Mouse (Mus musculus) inflammation-experienced regulatory T-cells, adult 6 months (primary cell): ENCODE data around the gene Ubac2. TPM values are rescaled to one million over a fixed set of nuclear protein-coding genes. Genes with fewer than 3 reads are reported as not detected.
A peak's percentile ranks its signal among the peaks of the same experiment; 100 is the strongest.

Experiments used
- ATAC-seq: one replicate; pipeline ENCODE4 v1.8.0; 2017
- polyA plus RNA-seq, 3 experiments: library from polyadenylated mRNA; unstranded; fragments of 100-300 nt; shearing (Covaris generic); gene quantifications; one replicate each; pipeline ENCODE4 v1.2.1; 2017

The Ubac2 gene
- polyA plus RNA-seq, 3 experiments from 2014 or later = 47.9 to 88.3 (median 78.9) TPM

DNA sequence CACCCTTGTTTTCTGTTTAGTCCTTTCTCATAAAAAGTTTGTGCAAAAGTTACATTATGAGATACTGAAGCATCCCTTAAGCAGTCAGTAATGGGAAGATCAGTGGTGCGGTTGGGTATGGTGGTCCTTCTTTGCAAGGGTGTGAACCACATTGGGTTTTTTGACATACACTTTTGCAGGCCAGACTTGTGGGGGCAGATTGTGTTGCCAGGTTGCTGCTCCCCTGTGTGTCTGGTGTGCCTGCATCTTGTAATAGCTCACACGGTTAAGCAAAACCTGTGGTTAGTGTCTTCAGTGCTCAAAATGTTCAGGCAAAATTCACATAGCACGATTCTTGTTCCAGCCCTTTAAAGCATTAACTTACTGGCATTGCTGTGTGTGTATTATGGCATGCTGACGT is 16.9 kb downstream of the Ubac2 start:
- no peak for ATAC-seq

DNA sequence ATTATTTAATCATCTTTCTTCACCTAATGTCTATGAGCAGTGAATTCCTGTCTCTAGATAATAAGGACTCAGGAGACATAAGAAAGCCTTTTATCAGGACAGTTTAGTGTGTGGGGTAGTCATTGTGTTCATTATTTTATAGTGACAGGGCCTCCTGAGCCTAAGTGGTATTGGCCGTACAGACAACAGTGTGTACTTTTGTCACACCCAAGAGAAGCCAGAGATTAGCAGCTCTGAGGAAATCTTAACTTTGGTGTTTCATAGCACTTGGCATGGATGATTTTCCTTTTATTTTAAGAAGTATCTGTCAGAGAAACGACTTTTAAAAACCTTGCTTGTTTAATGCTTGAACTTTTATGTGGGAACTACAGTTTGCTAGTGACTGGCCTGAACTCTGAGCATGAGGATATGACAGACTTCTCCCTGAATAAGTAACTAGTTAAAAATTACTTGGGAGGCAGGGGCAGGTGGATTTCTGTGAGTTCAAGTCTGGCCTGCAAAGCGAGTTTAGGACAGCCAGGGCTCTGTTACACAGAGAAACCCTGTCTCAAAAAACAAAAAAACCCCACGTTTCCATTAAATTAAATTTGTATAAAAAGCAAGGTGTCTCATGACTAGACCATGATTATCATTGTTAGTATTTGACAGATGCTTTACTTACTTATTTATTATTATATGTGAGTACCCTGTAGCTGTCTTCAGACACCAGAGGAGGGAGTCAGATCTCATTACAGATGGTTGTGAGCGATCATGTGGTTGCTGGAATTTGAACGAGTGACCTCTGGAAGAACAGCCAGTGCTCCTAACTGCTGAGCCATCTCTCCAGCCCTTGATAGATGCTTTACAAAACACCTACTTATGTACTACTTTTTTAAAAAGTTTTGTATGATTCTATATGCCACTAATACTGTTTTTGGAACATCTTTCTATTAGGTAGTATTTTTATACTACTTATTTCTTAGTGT is 18.0 kb downstream of the Ubac2 start:
- ATAC-seq = no peak

DNA sequence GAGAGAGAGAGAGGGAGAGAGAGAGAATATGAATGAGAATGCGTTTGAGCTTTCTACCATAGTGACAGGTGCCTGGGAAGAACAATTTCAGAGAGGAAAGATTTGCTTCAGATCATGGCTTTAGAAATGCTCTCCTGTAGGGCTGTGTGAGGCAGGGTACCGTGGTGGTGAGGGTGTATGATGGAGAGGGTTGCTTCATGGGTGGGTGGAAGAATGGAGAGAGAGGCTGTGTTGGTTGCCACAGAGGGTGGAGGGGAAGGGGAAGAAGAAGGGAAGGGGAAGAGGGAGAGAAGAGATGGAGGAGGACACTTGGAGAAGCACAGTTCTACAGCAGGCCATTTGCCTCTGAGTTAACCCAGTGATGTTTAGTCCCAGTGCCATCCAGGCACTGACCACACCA is 19.4 kb downstream of the Ubac2 start:
- no peak for ATAC-seq

DNA sequence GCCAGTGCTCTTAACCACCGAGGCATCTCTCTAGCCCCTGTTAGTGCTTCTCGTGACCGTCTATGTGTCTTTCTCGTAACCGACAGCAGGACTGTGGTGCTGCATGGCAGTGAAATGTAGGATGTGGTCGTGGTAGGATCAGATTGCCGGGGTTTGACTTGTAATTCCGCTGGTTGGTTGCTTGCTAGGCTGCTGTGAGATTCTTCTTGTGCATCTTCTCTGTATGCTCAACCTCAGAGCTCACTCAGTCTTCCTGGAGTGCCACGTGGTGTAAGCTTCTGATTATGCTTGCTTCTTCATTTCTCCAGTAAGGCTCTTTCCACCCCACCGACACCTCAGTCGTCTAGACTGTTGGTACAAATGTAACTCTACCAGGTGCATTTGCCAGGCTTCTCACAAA is 20.1 kb downstream of the Ubac2 start:
- ATAC-seq = peak; percentile 84

DNA sequence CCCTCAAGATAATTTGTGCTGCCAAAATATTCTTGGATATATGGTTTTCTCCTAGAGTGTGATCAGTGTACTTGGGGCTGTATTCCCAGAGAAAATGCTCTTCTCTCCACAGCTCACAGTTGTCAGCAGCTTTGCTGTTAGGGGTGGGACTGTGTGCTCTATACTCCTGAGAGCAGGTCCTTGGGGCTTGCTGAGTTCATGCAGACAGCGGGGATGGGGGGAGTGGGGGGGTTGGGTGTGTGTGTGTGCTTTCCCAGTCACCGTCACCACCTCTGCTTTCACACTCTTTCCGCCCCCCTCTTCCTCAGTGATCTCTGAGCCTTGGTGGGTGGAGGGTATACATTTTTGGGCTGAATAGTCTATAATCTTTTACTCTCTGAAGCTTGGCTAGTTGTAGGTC is 20.7 kb downstream of the Ubac2 start:
- peak; percentile 32 for ATAC-seq

DNA sequence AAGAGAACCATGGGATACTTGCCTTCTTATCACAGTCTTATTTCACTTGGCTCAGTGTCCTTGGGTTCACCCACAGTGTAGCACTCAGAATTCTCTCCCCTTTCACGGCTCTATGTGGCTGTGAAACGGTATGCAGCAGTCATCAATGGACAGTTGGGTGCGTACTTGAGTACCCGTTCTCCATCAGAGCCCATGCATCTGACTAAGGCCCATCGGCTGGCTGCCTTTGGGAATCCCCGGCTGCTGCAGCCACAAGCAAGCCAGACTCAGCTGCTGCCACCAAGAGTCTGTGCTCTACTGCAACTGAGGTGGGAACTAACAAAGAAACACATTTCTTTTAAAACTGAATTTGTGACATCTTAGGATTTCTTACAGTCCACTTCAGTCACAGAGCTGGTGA is 23.1 kb downstream of the Ubac2 start:
- ATAC-seq = no peak

DNA sequence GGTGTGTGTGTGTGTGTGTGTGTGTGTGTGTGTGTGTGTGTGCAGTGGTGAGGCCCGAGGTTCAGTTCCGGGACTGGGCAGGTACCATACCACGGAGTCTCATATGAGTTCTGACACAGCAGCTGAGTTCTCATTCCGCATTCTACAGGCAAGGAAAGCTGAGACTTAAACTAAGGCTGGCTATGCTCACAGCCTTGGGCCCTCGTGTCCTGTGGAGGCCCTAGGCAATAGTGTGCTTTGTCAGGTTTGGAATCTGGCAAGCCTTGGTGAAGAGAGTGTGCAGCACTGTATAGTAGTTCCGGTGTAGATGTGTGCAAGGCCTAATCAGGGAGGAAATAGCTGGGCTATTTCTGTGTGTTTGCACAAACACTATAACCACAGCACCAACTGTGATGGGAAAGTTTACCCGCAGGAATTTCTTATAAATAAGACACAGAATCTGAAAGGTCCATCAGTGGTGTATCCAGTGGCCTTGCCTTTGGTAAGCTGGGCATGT is 25.0 kb downstream of the Ubac2 start:
- peak; percentile 22 for ATAC-seq

DNA sequence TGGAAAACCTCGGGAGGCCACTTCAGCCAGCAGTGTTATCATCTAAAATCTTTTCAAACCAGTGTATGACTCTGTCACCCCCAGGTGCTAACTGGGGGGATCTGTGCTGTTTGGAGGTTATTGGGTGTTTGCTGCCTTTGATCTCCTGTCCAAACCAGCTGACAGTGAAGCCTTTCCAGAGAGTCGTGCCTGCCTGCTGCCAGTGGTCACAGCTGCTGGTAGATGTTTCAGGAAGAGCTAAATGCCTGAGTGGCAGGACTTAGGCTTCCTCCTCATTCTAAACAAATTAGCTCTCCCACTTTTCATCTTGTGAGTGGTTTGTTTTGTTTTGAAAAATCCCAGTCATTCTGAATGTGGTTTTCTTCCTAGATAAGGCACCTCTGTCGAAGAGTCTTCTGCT is 26.3 kb downstream of the Ubac2 start:
- no peak for ATAC-seq

DNA sequence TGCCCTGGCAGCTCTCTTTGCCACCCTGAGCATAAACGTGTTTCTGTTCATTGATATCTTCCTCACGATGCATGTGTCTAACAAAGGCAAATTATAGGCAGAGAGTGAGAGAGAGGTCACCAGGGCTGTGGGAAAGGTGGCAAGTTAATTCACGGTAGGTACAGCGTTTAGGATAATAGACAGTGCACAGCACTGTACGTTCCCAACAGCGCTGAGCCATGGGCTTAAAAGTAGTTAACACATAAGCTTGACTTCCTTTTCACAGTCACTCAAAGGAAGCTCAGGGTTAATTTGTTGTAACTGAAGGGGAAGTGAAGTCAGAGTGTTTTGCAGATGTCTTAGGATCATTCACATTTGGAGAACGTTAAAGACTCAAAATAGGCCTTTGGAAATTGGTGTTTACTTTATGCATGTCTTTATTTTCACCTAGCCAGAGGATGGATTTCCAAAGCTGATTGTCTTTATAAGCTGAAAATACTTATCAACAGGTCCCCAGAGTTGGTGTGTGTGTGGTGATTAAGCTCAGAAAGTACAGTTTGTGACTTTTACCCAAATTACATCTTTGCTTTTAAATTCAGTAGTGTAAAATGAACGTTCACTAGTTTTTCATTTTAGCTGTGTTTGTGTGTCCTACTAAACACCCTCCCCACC is 28.0 kb downstream of the Ubac2 start:
- ATAC-seq = peak; percentile 61

DNA sequence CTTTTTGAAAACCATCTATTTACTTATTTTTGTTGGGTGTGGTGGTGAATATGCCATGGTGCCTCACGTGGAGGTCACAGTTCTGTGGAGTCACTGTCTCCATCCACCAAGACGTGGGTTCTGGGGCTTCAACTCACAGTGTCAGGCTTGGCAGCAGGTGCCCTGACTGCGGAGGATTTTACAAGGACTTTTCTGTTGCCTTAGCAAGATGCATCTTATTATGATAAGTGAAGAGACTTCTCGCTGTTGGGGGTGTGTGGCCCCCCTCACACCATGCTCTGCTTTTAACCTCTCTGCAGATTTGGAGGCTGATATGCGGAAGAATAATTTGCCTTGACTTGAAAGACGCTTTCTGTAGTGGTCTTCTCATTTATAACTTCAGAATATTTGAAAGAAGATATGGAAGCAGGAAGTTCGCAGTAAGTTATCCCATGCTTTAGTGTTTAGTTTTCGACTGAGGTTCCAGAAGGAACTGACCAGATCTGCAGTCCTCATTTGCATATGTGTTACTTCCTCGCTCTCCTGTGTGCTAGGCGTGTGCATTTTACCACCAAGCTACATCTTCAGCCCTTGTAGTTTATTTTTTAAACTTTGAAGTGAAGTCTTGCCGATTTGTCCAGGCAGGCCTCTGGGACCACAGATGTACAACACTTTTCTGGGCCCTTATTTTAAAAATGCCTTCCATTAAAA is 28.7 kb downstream of the Ubac2 start:
- no peak for ATAC-seq

DNA sequence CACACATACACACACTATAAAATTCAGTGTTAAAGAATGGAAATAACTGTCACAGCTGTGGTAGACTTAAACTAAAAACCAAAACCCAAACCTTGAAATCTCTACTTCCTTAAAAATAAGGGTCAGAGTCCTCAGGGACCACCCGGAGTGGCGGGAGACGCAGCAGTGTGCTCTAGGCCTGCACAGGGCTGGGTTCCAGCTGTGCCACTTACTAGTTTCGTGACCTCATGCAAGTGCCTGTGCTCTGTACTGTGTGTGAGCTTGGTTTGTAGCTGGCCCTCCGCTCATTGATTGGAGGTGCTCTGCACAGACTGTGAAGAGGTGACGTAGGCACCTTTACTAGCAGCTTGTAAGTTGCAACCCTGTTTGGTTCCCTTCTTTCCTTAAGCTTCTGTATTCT is 31.4 kb downstream of the Ubac2 start:
- no peak for ATAC-seq

DNA sequence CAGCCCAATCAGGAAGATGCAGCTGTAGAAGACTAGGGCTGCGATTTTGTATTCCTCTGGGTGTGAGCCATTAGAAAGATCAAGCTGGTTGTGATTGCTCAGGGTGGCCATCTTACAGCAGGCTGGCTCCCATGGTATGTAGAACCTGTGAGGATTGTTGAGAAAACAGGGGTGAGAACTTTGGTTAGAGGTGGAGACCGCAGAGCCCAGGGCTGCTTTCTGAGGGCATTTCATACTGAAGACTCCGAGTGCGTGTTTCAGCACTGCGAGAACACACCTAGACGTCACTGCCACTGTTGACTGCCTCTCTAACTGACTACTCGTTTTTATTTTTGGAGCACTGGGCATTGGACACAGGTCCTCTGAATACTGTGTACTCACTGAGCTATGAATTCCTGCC is 34.1 kb downstream of the Ubac2 start:
- no peak for ATAC-seq

DNA sequence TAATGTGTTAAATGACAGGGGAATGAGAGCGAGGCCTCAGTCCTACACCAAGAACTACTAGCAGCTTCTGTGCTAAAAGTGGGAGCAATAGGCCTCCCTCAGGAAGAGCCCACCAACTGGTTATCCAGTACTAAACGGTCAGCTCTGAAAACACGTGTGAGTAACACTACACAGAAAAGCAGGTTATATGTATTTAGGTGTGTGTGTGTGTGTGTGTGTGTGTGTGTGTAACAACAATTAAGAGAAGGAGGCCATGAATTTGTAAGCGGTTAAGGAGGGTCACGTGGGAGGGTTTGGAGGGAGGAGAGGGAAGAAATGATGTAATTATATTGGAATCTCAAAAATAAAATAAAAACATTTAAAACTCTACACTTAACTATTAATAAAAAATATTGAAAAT is 36.7 kb downstream of the Ubac2 start:
- ATAC-seq = no peak

DNA sequence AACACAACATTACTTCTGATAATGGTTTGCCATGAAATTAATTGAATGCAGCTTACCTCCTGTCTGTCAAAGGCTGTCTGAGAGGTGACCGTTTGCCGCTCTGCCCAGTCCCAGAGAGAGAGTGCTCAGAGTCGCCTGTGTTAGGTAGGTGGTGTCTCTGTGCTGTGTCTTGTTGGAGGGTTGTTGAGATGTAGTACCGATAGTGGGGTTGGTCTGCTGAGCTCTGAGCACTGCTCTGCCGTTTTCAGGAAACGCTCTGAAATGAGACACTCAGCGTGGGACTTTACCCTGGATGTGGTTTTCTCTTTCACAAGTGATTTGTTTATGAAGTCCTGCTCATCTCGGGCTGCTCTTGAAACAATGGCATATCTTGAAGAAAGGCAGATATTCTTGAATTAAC is 37.2 kb downstream of the Ubac2 start, which contains the start of gene Gpr18:
TSS of gene Gpr18 (minus strand) at position 161 of the 400 bp plus-strand sequence.
- ATAC-seq = peak; percentile 85

DNA sequence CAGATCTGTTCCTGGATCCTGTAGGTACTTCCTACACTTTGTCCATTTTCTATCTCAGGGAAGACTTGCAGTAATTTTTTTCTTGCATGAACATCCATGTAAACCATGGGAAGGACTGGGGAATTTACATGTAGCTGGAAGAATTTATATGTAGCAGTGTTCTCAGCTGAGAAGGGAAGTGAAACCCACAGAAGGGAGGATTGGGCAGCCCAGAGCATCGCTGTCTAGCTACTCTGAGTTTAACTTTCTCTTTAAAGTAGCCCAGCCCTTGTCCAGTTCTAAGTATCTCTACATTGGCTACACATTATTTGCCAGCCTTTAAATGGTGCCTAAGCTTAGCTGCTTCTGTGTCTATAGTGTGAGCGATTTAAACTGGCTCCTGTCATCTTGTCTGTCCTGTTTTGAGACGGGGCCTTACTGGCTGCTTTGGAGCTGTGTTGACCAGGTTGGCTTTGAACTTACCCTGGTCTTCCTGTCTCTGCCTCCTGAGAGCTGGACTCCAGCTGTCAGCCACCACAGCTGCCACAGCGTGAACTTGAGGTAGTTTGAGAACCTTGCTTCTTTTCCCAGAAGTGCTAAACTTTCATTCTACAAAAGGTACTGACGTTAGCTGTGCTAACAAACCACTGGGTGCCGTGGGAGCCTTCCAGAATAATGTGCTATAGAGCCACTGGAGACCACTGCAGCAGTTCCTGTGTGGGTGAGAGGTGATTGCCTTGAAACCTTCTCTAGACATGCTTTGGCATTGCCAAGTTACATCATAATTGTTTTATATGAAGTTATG is 38.1 kb downstream of the Ubac2 start:
- peak; percentile 16 for ATAC-seq

DNA sequence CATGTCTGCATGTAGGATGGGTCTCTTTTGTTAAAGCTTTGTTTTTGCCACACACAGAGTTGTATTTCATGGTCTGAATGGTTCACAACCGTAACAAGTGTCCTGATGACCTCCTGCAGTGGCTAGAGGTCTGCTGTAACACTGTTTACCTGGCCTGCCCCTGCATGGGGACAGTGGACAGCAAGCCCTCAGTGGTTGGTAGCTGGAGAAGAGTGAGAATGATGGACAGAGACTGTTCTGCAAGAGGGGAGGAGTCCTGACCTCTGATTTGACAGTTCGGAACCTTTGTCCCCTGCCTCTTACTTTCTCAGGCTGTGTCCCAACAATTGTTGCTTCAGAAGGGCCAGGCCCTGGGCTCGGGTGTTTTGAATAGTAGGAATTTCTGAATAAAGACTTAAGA is 39.8 kb downstream of the Ubac2 start:
- no peak for ATAC-seq

DNA sequence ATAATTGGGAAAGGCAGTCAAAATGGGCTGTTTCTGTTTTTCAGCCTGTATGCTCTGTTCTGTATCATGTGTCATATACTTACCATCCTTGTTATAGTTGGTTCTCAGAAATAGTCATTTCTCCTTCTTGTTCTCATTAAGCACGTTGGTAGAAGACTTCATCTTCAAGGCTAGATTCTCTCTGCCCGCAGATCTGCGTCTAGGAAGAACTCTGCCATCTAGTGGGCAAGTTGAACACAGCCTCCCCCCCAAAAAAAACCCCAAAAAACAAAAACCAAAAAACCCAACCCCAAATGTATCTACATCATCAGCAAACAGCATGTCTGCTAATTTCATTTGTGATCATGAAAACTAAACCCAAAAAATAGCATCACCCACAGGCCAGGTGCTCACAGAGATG is 41.3 kb downstream of the Ubac2 start:
- ATAC-seq = peak; percentile 6

DNA sequence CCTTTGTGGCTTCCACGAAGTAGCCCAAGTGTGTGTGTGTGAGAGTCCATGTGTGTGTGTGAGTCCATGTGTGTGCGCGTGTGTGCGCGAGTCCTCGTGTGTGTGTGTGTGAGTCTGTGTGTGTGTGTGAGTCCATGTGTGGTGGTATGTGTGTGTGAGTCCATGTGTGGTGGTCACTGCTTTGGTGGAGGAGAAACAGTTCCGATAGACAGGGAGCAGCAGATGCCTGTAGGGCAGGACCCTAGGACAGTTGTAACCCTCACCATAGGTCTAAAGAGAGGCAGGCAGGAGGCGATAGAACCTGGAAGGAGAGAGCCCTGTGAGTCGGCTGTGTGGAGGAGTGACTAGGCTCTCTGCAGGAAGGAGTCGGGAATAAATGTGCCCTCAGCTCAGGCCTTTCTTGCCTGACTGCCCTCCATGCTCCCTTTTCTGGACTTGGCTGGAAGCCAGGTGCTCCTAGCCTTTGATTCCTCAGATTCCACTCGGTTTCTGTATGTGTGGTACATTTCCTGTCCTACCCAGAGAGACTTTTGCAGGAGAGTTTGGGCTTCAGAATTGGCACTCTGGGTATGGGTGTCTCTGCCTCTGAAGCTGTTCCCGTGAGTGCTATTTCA is 42.2 kb downstream of the Ubac2 start:
- no peak for ATAC-seq

DNA sequence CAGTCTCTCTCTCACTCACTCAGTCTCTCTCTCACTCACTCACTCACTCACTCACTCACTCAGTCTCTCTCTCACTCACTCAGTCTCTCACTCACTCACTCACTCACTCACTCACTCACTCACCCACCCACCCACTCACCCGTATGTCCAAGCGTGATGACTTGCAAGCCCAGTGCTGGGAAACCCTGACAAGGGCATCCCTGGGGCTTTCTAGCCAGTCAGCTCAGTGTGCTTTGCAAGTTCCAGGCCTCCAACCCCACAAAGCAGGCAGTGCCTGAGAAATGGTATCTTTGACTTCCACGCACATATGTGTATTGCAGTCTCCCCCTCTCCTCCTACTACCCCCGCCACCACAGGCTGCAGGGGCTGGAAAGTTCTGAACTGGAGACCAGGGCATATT is 43.6 kb downstream of the Ubac2 start:
- no peak for ATAC-seq

DNA sequence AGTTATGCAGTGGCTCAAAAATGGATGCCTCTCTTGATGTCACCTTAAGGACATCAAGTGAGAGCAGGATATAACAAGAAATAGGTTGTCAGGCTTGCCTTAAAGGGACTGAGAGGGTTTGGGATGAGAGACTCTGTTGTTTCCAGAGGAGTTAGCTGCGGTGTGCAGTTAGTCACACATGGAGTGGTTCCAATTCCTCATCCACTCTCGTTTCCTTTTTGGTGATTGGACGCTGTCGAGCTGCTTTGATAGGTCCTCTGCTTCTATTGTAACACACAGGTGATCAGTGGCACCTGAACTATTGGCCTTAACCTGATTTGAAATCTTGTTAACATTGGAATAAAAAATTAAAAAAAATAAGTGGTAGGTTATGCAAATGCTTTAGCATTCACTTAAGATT is 44.3 kb downstream of the Ubac2 start:
- ATAC-seq = no peak

DNA sequence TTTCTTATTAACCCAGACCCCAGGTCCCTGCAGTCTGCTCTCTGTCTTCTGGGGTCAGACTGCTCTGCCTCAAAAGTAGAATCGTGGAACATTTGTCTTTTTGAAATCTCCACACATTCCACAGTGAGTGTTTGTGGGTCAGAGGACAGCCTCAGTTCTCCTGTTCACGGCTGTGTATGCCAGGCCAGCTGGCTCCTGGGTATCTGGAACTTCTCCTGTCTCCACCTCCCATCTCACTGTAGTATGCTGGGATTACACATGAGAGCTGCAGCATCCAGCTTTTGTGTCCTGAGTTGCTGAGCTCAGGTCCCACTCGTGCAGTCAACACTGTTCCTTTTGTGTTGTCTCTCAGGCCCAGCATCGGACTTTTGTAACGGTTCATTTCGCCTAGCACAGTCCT is 46.5 kb downstream of the Ubac2 start:
- no peak for ATAC-seq

DNA sequence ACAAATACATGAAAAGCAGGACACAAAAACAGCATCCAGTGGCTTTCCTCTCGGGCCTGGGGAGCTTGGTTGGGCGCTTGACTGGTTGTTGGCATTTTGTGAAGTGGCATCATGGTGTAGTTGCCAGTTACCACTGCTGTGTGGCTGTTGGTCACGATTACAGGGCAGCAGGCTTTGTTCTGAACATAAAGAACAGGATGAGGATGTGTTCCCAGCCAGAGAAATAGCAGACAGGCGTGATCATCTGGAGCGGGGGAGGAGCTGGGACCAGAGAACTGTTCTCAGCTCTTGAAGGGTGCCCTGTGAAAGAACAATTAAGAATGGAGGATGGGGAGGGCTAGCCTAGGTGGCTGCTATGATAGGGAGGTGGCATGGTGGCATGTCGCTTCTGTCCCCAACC is 48.5 kb downstream of the Ubac2 start:
- no peak for ATAC-seq
